Mouse (Mus musculus) retina, postnatal 1 day (tissue): ENCODE measurements at regions not wholly inside any gene's neighbourhood (a gene's known extent, or its start where the extent isn't known, plus 50 kb on each side); places are given as distances from the start of the nearest gene placed in this dataset.
"Not testable (repeated sequence)": the region's sequence is repeated elsewhere in the genome, so short reads cannot be mapped to it uniquely, and the experiment has no call there.

Experiments
- DNase-seq: peaks from one replicate; pipeline ENCODE4 v3.0.0-alpha.2; 2012

DNA sequence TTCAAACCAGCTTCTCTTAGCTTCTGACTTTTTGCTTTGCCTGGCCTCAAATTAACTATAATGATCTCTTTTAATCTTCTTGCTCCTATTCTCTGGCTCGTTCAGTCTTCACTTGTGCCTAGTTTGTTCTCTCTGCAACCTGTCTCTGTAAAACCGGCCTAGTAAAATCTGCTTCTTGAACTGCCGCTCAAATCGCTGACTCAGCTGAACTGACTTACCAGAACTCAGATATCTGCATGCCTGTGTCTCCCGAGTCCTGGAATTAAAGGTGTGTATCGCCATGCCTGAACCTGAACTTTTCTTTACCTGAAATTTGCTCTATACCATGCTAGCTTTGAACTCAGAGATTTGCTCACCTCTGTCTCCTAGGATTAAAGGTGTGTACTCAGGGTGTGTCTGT, 212.2 kb downstream of the Glrx3 start:
- DNase-seq = no peak

DNA sequence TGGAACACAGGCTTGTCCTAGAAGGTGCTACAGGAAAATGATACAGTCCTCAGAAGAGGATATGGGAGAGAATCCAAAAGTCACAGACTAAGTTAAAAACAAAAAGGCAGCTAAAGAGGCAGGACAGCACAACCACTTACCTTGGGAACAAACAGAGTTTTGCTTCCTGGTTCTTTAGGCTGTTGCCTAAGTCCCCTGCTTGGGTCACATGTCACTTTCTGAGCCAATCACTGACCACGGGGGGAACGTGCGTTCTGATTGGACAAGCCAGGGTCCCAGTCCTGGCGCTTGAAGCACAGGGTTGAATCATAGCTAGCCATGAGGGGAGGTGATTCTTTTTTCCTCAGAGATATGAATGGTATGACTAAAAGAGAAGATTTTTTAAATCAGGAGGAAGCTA, 216.4 kb downstream of the Glrx3 start:
- no peak for DNase-seq

DNA sequence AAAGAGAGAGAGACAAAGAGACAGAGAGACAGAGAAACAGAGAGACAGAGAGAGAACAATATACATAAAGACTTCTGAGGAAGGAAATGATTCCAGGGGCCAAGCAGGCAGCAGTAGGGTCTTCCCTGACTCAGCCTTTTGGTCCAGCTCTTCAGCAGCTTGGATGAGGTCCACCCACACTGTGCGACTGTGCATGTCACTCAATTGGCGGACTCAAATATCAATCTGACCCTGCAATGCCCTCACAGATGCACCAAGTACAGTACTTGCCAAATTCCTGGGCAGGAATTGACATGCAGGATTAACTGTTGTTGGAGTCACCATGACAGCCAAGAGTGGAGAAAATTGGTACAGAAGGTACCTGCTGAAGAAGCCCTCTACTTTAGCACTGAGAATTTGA, 229.8 kb downstream of the Glrx3 start:
- no peak for DNase-seq

DNA sequence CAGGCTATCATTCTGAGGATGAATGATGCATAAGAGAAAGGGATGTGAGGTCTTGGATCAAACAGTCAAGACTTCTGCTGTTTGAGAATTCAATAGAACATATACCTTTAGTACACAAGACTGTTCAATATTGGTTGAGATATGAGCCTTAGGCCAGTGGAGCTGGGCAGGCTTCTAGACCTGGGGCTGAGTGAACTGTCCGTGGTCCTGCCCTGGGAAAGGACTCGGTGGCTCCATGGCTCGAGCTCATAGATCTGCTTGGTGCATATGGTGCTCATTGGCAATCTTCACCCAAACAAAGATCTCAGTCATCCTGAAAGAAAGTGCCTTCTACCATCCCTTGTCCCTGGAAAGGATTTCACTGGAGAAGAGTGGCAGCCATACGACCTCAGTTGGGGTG, 233.7 kb downstream of the Glrx3 start:
- DNase-seq = no peak

DNA sequence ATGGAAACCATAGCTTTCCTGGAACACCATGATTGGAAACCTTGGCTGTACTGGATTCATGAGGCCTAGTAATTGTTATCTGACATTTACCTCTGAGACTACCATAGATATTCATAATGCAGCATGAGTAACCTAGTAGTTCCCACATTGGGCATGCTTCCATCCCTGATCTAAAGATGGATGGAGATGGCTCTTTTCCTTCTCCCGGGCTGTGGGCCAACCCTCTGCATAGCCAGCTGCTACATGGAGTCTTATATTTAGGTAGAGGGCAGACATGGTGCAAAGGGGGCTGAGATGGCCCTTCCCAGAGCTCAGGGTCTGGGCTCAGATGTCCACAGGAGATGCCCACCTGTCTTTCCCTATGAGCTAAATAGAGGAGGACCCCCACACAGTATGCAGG, 237.2 kb downstream of the Glrx3 start:
- DNase-seq = no peak

DNA sequence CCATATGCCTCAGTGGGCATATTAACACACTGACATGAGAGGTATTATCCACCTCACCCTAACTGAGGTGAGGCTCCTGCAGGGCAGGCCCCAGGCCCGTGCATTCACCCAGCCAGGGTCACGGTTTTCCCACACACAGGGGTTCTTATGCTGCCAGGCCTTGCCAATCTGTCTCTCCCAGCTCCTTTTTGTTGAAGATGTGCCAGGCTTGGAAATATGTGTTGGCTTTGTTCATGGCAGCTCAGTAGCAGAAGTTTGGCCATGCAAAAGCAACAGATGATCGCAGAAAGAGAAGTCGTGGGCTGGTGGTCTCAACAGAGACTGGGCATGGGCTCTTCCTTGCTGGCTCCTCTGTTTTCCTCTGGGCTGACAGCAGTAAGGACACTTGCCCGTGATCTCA, 238.0 kb downstream of the Glrx3 start:
- no peak for DNase-seq

DNA sequence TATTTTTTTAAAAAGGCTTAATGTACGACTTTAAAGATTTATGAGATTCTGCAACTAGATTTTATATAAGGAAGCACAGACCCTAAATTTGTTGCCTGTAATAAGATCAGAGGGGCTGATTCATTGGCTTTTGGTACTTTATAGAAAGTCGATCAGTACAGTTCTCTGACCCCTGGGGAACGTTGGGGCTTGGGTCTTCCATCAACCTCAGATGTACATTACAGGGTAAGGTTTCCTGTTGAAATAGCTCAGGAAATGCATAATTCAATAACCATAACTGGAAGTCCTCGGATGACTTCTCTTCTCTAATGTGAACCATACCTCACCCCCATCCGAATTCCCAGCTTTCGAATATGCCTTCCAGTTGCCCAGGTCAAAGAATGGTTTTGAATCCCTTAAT, 247.4 kb downstream of the Glrx3 start:
- DNase-seq = no peak

DNA sequence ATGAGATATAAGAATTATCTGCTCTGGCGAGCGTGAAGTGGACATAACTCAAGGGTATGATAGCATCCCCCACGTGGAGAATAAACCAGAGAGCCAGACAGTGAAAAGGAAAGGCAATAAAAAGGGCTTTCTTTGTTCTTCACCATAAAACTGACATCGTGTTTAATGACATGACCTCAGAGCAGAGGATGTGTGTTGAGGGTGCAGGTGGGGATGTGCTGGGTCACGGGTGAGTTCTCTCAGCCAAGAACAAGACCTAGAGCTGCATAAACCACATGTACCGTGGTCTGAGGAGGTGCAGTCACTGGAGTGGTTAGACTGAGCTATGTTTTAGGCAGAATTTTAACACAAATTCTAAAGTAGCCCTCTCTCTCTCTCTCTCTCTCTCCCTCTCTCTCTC, 247.9 kb downstream of the Glrx3 start:
- DNase-seq = peak; percentile 13

DNA sequence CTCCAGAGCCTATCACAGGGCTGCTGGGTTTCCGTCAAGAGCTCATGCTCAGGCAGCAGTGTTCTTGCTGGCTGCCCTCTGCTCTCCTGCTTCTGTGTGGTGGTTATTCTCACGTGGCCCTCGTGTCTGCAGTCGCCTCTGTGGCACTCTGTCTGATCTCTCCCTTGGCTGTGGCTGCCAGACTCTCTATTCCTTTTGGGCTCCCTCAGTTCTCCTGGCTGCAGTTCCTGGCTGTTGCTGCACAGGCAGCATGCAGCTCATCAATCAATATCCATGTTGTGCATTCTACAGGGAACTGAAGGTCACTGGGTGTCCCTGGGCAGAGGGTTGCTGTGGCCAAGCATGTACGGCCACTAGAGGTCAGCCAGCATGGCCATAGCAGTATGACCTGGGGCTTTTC, 259.4 kb downstream of the Glrx3 start:
- no peak for DNase-seq

DNA sequence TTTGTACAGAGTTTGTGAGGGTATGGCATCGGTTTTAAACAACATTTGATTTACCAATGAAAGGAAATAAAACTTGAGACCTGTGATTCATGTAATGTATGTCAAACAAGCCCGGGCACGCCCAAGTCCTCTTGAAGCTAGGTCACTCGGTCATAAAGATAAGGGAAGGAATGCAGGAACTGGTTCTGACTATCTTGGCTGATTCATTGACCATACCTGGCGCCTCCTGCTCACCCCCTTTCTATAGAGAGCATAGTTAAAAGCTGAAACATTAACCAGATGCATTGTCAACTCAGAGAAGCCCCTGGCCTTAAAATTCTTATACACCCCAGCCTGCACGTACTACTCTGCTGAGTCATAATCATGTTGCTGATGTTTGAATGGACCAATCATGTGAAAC, 261.1 kb downstream of the Glrx3 start:
- not testable (repeated sequence) for DNase-seq

DNA sequence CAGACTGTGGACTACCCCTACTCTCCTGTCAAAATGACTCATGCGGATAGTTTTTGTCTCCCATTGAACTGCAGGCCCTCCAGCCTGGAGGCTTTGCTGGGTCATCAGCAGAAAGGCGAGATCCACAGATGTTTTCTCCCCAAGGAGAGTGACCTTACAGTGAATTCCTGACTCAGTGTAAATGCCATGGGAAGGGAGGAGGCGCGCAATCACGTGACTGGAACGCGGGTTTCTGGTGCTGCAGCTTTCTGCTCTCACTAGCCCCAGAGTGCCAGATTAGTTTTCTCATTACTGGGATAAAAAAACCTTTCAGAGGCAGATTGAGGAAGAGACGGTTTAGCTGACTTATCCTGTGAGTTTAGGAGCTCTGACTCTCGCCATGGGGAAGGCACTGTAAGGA, 275.4 kb downstream of the Glrx3 start:
- no peak for DNase-seq

DNA sequence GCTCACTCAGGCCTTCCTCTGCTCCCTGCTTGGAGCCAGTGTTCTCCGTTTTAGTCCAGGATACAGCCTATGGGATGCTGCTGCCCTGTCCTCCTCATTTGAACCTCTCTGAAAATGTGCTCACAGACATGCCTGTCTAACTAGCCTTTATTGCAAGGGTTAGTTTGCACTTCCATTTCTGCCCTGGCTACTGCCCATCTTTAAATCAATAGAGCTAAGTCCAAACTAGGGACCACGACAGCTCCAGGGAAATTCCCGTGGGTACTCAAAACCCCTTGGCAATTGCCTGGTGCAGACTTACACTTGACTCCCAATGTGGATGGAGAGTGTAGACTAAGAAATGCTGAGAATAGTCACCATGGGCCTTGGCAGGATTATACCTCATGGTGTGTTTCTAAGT, 276.4 kb downstream of the Glrx3 start:
- no peak for DNase-seq

DNA sequence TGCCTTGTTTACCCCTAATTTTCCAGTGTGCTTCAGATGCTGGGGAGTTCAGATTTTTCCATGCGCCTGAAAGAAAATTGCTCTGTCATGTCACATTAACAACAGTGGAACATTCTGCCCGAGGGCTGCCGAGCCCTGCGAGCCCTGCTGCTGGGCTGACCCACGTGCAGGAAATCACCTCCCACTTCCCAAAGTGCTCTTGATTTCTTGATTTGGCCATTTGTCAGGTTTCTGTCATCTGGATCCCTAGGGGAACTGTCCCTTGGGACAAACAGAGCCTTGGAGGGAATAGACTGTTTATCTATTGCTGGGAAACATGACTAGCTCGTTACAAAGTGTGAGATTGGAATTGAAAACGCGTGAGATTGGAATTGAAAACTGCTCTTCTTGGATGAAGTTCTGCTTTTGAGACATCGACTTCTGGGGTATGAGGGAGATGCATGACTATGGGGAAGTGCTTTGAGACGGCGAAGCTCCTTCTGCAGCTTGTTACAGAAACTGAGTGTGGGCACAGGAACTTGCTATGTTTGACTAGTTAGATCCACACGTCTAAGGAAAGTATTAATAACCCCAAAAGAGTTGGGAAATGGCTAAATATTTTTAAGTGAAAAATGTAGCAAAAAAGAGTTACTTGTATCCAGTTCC, 277.0 kb downstream of the Glrx3 start:
- peak; percentile 72 for DNase-seq

DNA sequence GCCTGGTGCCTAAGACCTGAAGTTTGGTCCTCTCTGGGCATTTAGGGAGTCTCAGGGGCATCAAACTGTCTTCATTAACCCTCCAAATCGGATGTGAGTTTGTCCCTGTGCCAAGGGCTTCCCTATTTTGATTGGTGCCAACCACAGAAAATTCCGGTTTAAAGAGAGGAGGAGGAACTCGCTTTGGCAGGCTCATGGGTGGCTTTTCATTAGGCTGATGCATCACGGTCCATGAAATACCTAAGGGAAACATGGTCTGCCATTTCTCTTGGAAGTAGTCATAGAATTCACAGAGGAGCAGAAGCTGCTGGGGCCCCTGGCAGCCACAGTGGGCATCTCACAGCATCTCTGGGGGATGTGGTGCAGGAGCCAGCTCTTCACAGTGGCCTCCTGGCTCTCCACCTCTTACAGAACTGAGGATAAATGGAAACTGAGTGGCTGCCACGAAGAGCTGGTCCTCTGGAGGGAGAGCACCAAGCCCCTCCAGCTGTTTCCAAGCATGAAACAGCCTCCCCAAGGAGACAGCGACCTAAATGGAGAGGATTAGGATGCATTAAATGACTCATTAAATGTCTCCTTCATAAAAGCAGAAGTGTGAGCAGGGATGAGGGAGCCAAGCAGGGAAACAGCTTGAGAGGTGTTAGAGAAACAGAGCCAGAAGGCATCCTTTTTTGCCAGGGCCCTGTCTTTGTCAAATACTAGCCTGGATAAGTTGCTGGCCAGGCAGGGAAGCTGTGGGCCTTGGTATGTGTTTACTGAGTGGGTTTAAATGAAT, 277.9 kb downstream of the Glrx3 start:
- peak; percentile 30 for DNase-seq

DNA sequence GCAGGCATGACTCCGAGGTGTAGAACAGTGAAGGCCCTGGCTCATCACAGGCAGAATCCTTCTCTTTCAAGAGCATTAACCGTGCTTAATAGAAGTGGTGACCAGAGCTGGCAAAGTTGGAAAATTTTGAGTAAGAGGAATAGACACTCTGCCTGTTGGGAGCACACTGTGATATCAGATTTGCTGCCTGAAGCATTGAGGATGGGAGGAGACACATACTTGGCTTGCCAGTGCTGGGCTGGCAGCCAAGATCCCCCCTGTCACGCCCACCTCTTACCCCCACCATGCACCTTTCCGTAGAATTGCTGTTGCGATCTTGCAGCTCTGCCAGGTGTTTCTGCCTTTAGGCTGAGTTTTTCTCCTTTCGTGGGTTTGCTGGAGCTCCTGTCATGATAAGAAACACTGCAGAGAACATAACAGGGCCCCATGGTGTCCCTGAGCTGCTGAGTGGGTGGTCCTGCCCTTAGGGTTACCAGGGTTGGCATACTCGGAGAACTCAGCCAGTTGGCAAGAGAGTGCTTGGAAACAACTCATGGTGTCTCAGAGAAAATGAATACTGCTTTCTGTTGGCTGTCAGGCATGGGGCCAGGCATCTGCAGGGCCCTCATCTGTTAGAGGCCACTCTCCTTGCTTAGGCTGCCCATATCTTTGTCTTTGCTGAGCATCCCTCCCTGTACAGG, 286.1 kb downstream of the Glrx3 start:
- DNase-seq = no peak

DNA sequence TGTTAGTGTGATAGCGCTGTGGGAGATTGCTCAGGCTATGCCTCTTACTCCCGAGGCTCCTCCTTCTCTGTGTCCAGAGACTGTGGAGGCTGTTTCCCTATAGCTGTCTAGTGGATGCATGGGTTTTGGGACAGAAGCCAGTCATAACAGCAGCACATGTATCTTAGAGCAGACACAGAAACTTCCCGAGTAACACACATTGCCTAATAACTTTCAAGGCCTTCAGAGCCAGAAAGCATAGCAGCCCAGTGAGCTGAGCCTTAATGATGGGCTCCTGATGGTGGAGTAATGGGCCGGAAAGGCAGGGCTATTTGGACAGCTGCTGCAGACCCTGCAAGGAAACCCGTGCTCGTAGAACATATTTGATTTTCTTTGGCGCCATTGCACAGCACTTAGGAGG, 288.6 kb downstream of the Glrx3 start:
- no peak for DNase-seq

DNA sequence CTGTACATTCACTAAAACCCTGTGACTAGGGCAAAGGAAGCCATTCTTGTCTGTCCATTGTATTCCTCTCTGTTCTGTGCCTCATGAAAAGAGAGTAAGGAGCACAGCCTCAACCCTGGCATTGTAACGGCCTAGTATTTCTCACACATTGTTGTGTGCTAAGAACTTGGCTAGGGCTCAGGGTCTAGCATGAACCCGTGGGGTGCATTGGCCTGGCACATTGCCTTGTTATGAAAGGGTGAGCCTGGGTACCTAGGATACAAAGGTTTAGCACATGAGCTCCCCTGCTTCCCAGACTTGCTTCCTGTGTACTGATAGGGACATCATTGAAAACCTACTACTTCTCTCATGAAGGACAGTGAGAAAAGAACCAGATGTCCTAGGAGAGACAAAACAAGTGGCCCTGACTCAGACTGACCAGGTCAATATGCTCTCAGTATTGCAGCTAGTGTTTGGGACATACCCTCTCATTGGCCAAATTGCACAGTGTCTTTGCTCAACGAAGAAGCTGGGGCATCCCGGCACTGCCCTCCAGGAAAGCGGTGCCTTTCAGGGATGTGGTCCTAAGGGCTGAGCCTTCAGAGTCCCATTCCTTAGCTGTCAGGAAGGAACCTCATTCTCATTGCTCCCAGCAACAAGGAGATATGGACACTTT, 298.6 kb downstream of the Glrx3 start:
- DNase-seq = no peak

DNA sequence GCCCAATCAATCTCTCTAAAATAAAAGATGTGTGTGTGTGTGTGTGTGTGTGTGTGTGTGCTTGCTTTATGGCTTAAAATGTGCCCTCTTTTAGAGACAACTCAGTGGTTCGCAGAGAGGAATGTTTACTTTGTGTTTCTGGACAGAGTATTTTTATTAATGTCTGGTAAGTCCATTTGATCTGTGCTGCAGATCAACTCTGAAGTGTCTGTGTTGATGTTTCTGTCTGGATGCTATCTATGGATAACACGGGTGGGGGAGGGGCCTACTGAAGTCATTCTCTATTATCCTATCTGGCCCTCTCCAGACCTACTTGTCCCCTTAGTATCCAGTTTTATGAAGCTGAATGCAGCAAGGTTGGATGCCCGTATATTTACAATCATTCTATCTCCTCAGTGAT, 304.3 kb downstream of the Glrx3 start:
- DNase-seq = no peak

DNA sequence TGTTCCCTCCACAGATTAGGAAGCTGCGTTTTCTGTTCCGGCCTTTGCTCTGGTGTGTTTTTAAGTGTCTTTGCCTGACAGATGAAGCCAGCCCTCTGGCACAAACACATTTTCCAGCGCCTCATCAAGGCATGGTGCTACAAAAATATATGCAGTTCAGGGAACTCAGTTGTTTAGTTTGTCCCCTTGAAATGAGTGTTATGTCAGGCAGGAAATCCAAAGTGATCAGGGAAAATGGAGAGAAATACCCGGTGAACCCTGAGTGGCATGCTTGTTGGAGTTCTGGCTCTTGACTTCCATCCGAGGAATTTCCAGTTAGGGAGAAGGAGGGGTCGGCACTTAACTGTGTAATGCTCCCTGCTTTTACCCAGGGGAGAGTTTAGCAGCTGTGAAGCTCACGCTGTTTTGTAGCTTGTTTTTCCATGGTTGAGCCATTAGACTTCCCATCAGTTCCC, 304.9 kb downstream of the Glrx3 start:
- peak; percentile 14 for DNase-seq

DNA sequence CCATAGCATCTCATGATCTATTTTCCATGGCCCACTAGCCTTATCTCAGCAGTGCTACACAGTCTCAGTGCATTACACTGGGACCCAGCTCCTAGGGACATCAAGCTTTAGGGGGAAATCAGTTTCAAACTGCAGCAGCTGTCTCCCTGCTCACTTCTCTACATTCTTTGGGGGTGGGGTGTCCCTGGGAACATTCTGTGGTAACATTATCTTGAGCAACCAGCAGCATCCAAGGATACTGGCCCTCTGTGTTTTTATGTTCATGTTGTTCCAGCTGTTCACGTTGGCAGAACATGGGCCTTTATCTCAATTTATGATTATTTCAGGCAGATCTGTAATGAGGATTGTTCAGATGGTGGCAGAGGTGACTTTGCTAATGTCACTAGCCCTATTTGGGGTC, 308.2 kb downstream of the Glrx3 start:
- DNase-seq = no peak

DNA sequence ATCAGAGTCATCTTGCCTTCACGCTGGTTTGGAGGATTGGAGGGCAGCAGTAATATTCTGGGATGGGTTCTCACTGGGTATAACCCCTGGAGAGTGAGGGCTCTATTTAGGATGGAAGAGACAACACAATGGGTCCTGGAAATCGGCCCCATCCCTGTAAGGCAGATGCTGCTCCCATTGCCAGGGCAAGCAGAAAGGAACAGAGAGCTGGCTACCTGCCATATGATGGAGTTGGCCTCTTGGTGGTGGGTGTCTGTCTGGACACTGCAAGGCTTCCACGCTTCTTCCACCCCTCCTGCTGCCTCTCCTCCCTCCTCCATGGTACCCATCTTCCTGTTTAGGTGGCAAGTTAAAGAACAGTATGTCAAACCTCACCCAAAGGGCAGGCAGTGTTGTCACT, 308.6 kb downstream of the Glrx3 start:
- no peak for DNase-seq

DNA sequence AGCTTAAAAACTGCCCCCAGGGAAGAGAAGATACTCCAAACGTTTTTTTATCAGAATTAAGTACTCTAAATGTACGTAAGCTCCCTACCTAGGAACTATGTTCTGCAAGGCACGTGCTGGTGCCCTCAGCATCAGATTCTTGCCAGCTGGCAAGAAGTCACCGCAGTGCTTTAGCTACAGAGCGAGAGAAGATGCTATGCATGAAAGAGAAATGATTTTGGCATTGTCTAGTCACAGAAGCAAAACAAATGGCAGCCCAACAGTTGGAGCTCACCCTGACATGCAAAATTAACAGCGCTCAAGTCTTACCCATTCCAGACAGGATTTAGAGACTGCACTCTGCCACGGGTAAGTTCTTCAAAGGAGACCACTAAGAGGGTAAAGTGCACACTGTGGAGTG, 311.5 kb downstream of the Glrx3 start:
- DNase-seq = no peak

DNA sequence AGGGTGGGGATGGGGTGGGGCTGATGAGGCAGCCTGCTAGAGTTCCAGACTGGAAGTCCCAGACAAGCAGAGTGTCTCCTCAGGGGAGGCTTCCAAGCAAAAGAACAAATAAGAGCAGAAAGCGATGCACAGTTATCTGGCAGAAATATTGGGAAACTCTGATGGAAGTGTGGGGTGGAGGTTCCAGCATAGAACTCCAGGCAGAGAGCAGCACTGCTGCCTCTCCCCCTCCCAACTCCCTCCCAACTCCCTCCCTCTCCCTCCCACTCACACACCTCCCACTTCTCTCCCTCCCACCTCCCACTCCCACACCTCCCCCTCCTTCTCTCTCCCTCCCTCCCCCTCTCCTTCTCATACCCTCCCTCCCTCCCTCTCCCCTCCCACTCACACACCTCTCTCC, 313.3 kb downstream of the Glrx3 start:
- DNase-seq = no peak
